Mouse (Mus musculus) intestine, embryonic 15.5 days (tissue): ENCODE measurements around the gene Tril. TPM values are rescaled to one million over a fixed set of nuclear protein-coding genes. Genes with fewer than 3 reads are reported as not detected.

Source experiments
- ATAC-seq: fragments of 200-750 bp; cut with Nextera tagmentation; 2 replicates; pipeline ENCODE4 v1.8.0; 2017; ENCODE audit warnings: moderate TSS enrichment, moderate library complexity
- H3K27ac ChIP-seq: fragments of 300-500 bp; sonication (generic); 2 replicates; pipeline ENCODE4 v1.5.1; 2015; ENCODE audit warnings: mild to moderate bottlenecking, inconsistent platforms
- H3K27me3 ChIP-seq: fragments of 300-500 bp; sonication (generic); replicated peaks from 2 replicates; pipeline ENCODE4 v1.6.1; 2015; ENCODE audit warnings: inconsistent platforms
- H3K36me3 ChIP-seq: fragments of 300-500 bp; sonication (generic); 2 replicates; pipeline ENCODE4 v1.6.1; 2015; ENCODE audit warnings: inconsistent platforms
- H3K4me1 ChIP-seq: fragments of 300-500 bp; sonication (generic); replicated peaks from 2 replicates; pipeline ENCODE4 v1.6.1; 2015; ENCODE audit warnings: inconsistent platforms
- H3K4me2 ChIP-seq: fragments of 300-500 bp; sonication (generic); replicated peaks from 2 replicates; pipeline ENCODE4 v1.6.1; 2015; ENCODE audit warnings: mild to moderate bottlenecking, inconsistent platforms
- H3K4me3 ChIP-seq: fragments of 300-500 bp; sonication (generic); replicated peaks from 2 replicates; pipeline ENCODE4 v1.5.1; 2015; ENCODE audit warnings: inconsistent platforms
- H3K9ac ChIP-seq: fragments of 300-500 bp; sonication (generic); 2 replicates; pipeline ENCODE4 v1.6.1; 2015; ENCODE audit warnings: inconsistent platforms
- H3K9me3 ChIP-seq: fragments of 300-500 bp; sonication (generic); 2 replicates; pipeline ENCODE4 v1.6.1; 2016; ENCODE audit warnings: inconsistent platforms
- WGBS: fragments of 180-500 bp; shearing (Covaris S2); methylation state at CpG from one replicate; pipeline ENCODE4 v1.1.7; 2015; 5-methylcytosine and 5-hydroxymethylcytosine counted together
- polyA plus RNA-seq: library from polyadenylated mRNA; unstranded; fragments of >200 nt; fragmentation: Nextera tagmentation; extraction: Ambion mirVana; gene quantifications from 2 replicates; pipeline ENCODE4 v1.2.1, GENCODE M21; 2015

The Tril gene
- polyA plus RNA-seq, 1 experiment from 2014 or later, result 17.4 TPM

DNA sequence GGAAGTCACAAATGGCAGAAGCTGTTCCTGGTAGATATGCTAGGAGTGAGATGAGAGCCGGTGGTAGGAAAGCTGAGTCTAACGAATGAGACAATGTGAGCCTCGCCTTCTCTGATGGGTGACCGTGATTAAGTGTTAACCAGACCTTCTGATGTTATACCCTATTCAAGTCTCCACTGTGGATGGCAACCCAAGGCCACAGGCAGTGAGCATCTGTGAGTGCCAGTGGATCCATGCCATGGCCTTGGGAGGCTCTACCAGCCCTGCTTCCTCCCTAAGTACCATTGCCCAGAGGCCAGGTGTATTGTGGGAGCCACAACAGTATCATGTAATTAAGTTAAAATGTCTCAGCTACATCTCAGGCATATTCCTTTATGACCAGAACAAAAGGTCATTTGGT is 17.1 kb downstream of the Tril start:
- Histone ChIP-seq H3K9ac (no peak overlapping the region), H3K27me3 (no peaks in the 10 kb centered on the region), H3K36me3 (no peaks in the 10 kb centered on the region), H3K4me1 (peaks cover 9% of the 10 kb centered on the region), H3K9me3 (no peaks in the 10 kb centered on the region), H3K4me2 (no peak overlapping the region), H3K27ac (no peak overlapping the region), H3K4me3 (no peak overlapping the region)
- ATAC-seq, result no peak
- 88% methylated on average over 4 of the region's 4 CpGs for WGBS

DNA sequence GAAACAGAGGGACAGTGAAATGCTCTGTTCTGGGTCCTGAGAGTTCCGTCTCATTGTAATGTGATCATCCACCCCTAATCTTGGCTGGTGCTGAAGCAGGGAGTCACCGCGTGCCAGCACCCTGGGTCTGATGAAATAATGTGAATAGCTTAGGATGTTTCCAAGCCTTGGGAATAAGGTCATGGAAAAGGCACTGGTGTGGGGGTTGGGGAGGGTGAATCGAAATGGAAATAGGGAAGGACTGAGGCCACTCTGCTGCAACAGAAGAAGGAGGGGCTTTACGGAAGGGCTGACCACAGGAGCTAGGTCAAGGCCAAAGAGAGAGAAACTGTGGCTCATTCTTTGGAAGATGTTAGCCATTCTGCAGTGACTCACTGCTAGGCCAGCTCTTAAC is 18.7 kb downstream of the Tril start:
- WGBS, result 65% methylated on average over 5 of the region's 5 CpGs
- Histone ChIP-seq H3K27me3 (no peaks in the 10 kb centered on the region), H3K36me3 (no peaks in the 10 kb centered on the region), H3K9me3 (no peaks in the 10 kb centered on the region), H3K9ac (no peak overlapping the region), H3K4me1 (peaks cover 9% of the 10 kb centered on the region), H3K4me3 (no peak overlapping the region), H3K4me2 (no peak overlapping the region), H3K27ac (no peak overlapping the region)
- no peak for ATAC-seq

DNA sequence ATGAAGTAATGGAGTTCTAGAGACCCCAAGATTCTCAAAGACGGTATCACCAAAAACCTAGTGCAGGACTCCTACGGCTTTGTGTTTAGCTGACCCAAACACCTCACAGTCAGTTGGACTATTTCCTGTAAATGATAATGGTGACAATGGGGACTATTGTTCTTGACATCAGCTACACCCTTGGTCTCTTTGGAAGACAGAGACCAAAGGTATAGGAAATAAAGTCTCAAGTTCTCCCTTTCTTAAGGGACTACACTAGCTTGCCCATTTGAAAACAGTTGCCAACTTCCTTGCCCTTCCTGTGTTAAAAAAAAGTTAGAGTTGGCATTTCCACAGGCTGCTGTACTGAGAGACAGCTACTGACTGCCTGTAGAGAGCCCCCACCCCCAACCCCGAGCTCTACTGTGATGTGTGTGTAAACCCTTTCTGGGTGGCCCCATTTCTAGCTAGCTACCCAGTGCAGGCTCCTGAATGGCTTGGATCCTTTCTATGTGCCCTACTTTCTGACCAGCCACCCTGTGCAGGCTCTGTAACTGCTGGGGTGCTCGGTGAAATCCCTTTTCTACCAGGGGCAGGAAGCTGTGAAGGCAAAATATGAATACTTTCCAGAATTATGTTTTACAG is 19.2 kb downstream of the Tril start:
- Histone ChIP-seq H3K27ac (no peak overlapping the region), H3K4me2 (no peak overlapping the region), H3K36me3 (no peaks in the 10 kb centered on the region), H3K4me1 (peaks cover 9% of the 10 kb centered on the region), H3K9me3 (no peaks in the 10 kb centered on the region), H3K9ac (no peak overlapping the region), H3K4me3 (no peak overlapping the region), H3K27me3 (no peaks in the 10 kb centered on the region)
- 57% methylated on average over 4 of the region's 4 CpGs for WGBS
- no peak for ATAC-seq

DNA sequence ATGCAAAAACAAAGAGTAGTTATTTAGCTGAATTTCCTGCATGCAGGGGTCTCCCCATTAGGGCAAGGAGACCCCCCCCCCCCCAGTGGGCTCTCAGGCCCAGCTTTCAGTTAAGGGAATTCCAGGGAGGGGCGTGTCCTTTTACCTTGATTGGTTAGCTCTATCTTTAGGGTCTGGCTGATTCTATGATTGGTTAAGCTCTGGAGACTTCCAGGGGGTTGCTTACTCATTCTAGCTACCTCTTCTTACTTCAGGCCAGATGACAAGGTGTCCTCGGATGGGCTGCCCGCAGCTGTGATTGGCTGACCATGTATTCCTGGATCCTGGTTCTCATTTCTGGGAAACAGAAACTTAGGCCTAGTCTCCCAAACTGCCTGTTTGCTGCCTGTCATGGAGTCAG is 21.8 kb downstream of the Tril start:
- 86% methylated on average over 3 of the region's 3 CpGs for WGBS
- Histone ChIP-seq H3K4me1 (peaks cover 9% of the 10 kb centered on the region), H3K4me3 (no peak overlapping the region), H3K4me2 (no peak overlapping the region), H3K9me3 (no peaks in the 10 kb centered on the region), H3K27ac (no peak overlapping the region), H3K36me3 (no peaks in the 10 kb centered on the region), H3K27me3 (peaks cover 4% of the 10 kb centered on the region; the same call in 1 of the 2 replicates), H3K9ac (no peak overlapping the region)
- ATAC-seq, result no peak

DNA sequence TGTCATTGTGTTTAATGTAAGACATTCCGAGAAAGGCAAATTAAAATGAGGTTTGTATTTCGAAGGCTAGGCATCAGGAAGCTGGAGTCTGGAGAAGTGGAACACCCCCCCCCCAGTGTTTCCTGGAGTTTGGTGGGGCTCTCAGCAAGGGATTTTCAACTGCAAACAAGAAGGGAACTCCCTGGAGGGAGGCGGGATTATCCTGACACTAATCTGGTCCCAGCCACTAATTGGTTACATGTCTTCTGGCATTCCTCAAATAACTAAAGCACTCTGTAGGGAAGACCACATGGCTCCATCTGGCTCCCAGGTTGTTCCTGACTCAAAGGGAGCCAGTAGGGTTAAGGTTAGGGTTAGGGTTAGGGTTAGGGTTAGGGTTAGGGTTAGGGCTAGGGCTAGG is 23.8 kb downstream of the Tril start:
- WGBS, result 73% methylated on average over 3 of the region's 3 CpGs
- no peak overlapping the region for H3K4me3 ChIP-seq
- peaks cover 4% of the 10 kb centered on the region; the same call in 1 of the 2 replicates for H3K27me3 ChIP-seq
- no peak for ATAC-seq
- H3K9me3 ChIP-seq, result no peaks in the 10 kb centered on the region
- no peak overlapping the region for H3K27ac ChIP-seq
- H3K36me3 ChIP-seq, result no peaks in the 10 kb centered on the region
- no peak overlapping the region for H3K4me2 ChIP-seq
- H3K9ac ChIP-seq, result no peak overlapping the region
- peaks cover 6% of the 10 kb centered on the region for H3K4me1 ChIP-seq

DNA sequence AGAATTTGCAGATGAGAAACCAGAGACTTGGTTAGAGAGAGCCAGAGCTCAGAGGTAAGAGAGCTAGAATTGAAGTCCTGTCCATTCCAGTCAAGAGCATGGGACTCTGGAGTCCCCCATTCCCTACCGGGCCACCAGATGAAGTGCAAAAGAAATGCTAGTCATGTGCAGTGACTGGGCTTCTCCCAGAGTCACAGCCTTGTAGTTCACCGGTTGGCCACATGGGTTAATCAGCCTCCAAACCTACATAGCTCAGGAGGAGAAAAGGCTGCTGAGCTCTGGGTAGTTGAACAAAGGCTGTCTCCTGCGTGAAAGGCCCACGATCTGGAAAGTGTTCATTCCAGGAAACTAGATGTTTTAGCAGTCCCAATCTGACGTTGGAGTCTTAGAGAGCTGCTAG is 24.8 kb downstream of the Tril start:
- H3K27me3 ChIP-seq, result peaks cover 4% of the 10 kb centered on the region; the same call in 1 of the 2 replicates
- no peaks in the 10 kb centered on the region for H3K9me3 ChIP-seq
- H3K36me3 ChIP-seq, result no peaks in the 10 kb centered on the region
- ATAC-seq, result peak; percentile 62
- WGBS, result 24% methylated on average over 5 of the region's 5 CpGs
- no peak overlapping the region for H3K4me3 ChIP-seq
- H3K27ac ChIP-seq, result no peak overlapping the region
- no peak overlapping the region for H3K9ac ChIP-seq
- H3K4me2 ChIP-seq, result no peak overlapping the region
- H3K4me1 ChIP-seq, result no peaks in the 10 kb centered on the region

DNA sequence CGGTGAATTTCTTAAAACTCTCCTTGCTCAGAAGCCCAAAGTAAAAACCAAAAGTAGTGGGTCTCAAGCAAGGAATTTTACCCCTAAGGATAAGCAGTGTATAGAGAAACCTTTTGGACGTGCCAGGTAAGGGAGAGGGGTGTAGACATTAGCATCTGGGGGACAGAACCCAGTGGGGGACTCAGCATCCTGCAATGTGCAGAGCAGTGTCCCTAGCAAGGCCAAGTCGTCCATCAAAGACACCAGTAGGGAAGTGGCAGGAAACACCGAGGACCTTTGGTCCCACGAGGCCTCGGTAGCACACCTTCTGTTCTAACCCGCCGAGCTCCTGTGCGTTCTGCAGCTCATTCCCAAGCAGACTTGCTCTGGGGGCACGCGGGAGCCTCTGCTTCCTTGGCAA is 25.6 kb downstream of the Tril start:
- Histone ChIP-seq H3K4me1 (no peaks in the 10 kb centered on the region), H3K4me3 (no peak overlapping the region), H3K9ac (no peak overlapping the region), H3K27me3 (peaks cover 4% of the 10 kb centered on the region; the same call in 1 of the 2 replicates), H3K27ac (no peak overlapping the region), H3K9me3 (no peaks in the 10 kb centered on the region), H3K36me3 (no peaks in the 10 kb centered on the region), H3K4me2 (peak overlapping the region; percentile 34; the same call in 1 of the 2 replicates)
- ATAC-seq, result no peak
- 49% methylated on average over 11 of the region's 11 CpGs for WGBS

DNA sequence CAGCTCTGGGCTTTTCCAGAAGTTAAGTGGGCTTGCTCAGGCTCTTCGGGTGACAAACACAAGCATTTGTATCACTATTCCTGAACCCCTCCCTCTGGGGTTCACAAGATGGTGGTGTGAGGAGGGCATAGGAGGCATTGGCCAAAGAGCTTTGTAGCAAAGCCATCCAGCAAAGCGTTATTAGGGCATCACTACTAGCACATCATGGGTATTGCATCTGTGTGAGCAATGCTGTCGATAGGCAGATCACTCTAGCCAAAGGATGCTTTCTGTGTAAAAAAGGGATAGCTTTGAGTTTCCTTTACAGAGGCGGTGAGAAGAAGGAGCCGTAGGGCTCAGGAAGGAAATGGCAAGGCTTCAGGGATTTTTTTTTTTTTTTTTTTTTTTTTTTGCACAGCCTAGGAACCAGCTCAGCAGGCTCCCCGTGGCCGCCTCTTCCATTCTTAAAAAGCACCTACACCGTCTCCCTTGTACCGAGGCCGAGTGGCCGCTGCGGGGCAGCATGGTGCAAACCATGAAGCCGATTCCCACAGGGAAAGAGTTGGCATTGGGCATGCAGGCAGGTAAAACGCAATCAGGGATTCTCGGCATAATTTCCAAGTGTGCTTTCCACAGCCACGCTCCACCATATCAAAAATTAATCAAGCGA is 26.2 kb downstream of the Tril start:
- peaks cover 4% of the 10 kb centered on the region; the same call in 1 of the 2 replicates for H3K27me3 ChIP-seq
- 15% methylated on average over 17 of the region's 17 CpGs for WGBS
- H3K9ac ChIP-seq, result no peak overlapping the region
- H3K27ac ChIP-seq, result no peak overlapping the region
- no peak overlapping the region for H3K4me3 ChIP-seq
- H3K4me1 ChIP-seq, result no peaks in the 10 kb centered on the region
- no peaks in the 10 kb centered on the region for H3K36me3 ChIP-seq
- peak overlapping the region; percentile 34; the same call in 1 of the 2 replicates for H3K4me2 ChIP-seq
- H3K9me3 ChIP-seq, result no peaks in the 10 kb centered on the region
- ATAC-seq, result peak; percentile 74

DNA sequence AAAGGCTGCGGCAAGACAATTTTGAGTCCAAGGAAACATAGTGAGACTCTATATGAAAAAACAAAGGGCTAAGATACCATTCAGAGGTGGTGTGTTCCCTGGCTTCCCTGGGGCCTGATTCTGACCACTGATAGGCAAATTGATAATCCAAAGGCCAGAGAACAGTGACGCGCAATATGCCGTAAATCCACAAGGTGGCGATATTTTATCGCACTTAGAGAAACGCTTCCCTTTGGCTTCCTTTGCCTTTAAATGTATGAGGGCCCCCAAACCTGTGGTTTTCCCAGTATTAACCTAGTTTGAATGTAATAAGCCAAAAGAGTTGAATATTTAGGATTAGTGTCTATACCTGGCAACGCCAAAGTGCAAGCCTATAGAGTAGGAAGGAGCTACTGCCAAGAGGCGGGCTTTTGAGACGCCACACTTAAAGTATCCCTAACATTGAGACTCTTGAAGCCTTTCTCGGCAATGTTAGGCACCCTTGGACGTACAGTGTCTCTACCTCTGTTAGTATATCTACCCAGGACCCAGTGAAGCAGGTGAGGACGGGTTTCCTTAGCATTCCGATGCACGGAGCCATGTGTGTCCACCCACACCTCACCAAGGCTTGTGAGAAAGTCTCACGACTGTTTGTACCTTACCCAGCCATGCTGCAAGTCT is 37.6 kb downstream of the Tril start:
- no peak overlapping the region for H3K9ac ChIP-seq
- WGBS, result 46% methylated on average over 16 of the region's 16 CpGs
- H3K27ac ChIP-seq, result no peak overlapping the region
- ATAC-seq, result no peak
- H3K4me3 ChIP-seq, result no peak overlapping the region
- H3K36me3 ChIP-seq, result no peaks in the 10 kb centered on the region
- no peaks in the 10 kb centered on the region for H3K27me3 ChIP-seq
- H3K9me3 ChIP-seq, result no peaks in the 10 kb centered on the region
- no peaks in the 10 kb centered on the region for H3K4me1 ChIP-seq
- H3K4me2 ChIP-seq, result no peak overlapping the region

DNA sequence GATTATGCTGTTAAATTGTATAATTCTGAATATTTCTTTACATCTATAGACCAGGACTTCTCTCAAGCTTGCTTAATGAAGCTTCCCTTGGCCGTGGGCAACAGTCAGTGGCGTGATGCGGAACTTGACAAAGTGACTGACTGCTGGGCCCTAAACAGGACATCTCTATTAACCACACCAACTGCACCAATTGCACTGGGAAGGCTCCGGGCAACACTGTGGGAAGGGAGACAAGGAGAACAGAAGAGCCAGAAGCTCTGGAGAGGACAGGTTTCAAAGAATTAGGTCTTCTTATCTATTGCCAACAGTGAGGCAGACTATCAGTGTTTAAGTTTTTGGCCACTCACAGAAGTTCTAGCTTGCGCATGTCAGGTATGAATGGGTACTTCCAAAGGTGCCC is 38.4 kb downstream of the Tril start:
- H3K4me1 ChIP-seq, result no peaks in the 10 kb centered on the region
- H3K9me3 ChIP-seq, result no peaks in the 10 kb centered on the region
- H3K27me3 ChIP-seq, result no peaks in the 10 kb centered on the region
- H3K4me2 ChIP-seq, result no peak overlapping the region
- no peak for ATAC-seq
- 85% methylated on average over 5 of the region's 5 CpGs for WGBS
- no peak overlapping the region for H3K4me3 ChIP-seq
- no peak overlapping the region for H3K9ac ChIP-seq
- no peaks in the 10 kb centered on the region for H3K36me3 ChIP-seq
- no peak overlapping the region for H3K27ac ChIP-seq

DNA sequence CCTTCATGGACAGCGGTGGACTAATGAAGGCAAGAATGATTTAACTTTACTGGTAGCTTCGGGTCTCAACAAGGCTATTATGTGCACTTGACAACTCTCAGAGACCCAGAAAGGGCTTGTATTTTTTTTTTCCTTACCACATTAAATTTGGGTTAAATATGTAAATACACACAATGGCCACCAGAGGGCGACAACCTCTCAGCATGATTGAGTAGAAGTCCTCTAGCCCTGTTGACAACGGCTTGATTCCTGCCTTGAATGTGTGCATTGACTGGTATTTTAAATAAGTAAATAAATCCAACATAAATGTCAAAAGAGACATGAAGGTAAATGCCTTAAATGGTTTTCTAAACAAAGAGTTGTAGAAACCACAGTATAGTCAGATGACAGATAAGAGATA is 39.5 kb downstream of the Tril start:
- no peak for ATAC-seq
- Histone ChIP-seq H3K9me3 (no peaks in the 10 kb centered on the region), H3K4me2 (no peak overlapping the region), H3K4me3 (no peak overlapping the region), H3K36me3 (no peaks in the 10 kb centered on the region), H3K4me1 (no peaks in the 10 kb centered on the region), H3K27ac (no peak overlapping the region), H3K27me3 (no peaks in the 10 kb centered on the region), H3K9ac (no peak overlapping the region)
- WGBS, result 7% methylated on average over 4 of the region's 4 CpGs

DNA sequence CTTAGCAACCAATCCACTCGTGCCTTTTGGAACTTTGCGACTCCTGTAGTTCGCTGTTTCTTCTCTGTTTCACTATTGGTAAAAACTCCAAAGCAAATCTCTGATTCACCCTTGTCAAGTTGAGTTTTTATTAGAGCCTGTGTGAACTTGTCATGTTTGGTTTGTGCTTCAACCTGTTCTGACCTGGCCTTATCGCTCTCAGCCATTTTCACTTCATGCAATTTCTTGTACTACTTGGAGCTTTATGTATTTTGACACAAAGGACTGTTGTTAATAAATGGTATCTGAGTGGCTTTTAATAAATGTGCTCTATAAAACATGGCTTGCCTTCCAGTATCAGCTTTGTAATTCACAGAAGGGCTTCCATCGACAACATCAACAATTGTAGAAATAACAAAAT is 40.6 kb downstream of the Tril start:
- H3K9me3 ChIP-seq, result no peaks in the 10 kb centered on the region
- H3K36me3 ChIP-seq, result no peaks in the 10 kb centered on the region
- H3K4me2 ChIP-seq, result no peak overlapping the region
- no peaks in the 10 kb centered on the region for H3K4me1 ChIP-seq
- H3K27ac ChIP-seq, result no peak overlapping the region
- H3K4me3 ChIP-seq, result no peak overlapping the region
- no peak overlapping the region for H3K9ac ChIP-seq
- 86% methylated on average over 5 of the region's 5 CpGs for WGBS
- no peaks in the 10 kb centered on the region for H3K27me3 ChIP-seq
- no peak for ATAC-seq

DNA sequence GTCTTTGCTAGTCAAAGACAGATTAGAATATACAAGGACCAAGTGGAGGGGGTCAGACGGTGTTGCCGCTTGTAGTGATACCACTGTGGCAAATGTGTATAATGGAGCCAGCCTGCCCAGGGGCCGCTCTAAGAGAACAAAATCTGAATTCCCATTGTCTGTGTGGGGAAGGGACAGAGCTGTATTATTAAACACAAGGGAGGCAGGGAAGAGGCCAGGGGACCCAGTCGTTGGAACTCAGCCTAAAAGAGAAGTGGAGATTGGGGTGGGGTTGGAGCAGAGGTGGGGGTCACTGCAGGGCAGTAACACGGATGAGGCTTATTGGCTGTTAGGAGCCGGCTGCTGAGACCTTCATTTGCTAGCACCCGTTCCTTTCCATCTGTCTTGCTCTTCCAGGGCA is 41.1 kb downstream of the Tril start:
- no peak overlapping the region for H3K9ac ChIP-seq
- H3K36me3 ChIP-seq, result no peaks in the 10 kb centered on the region
- H3K27ac ChIP-seq, result no peak overlapping the region
- no peaks in the 10 kb centered on the region for H3K27me3 ChIP-seq
- H3K9me3 ChIP-seq, result no peaks in the 10 kb centered on the region
- no peak overlapping the region for H3K4me3 ChIP-seq
- no peak for ATAC-seq
- no peaks in the 10 kb centered on the region for H3K4me1 ChIP-seq
- WGBS, result 70% methylated on average over 7 of the region's 7 CpGs
- H3K4me2 ChIP-seq, result no peak overlapping the region
